Mouse (Mus musculus): ENCODE measurements around the gene Sirt7.

DNA sequence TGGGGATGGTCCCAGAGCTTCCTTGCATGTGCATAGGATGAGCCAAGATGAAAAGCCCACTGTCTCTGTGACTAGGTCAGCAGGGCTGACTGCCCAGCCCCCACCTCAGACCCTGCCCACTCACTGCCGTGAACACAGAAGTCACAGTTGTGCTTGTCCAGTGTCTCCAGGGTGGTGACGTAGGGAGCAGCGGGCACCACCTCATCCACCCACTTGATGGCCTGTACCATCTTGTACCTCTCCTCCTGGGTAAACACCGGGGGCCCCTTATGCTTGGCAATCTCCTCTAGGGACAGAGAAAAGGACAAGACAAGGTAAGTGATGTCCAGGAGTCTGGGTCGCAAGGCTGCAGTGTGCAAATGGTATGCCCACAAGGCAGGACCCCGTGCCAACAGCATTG lies 9.9 kb downstream of the Sirt7 start:
- TF ChIP-seq POLR2A (IDR thresholded peaks at IDR 0.05; ENCODE audit: low read depth, low read length), result no peak
- no peak for TF ChIP-seq CTCF (conservative IDR thresholded peaks at IDR 0.05; ENCODE audit: insufficient read depth, insufficient read length, low read depth, low read length)

Data from kidney, adult 2 months (tissue).